In the genomic region with DNA sequence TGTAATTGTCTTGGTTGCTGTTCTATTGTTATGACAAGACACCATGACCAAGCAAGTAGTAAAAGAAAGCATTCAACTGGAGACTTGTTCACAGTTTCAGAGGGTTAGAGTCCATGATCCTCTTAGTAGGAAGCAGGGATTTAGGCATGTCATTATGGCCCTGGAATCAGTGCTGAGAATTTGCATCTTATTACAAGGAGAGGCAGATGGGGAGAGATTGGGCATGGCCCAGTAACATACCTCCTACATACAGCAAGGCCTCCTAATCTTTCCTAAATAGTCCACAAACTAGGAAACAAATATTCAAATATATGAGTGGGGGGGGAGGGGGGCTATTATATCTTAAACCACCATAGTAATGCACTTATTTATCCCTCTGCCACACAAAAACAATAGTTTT, we compare ENCODE assay signal across 19 mouse cellular contexts.
"Had no signal": no experiment of that assay in that cellular context is flagged by ENCODE, and none has a peak within 500 bp of the region (broad histone marks: within the 10 kb centered on the region; RNA-seq: fewer than 3 reads in every experiment).

No protein-coding gene starts in this region.

- H3K27me3 ChIP-seq: liver, embryonic 13.5 days; liver, embryonic 15.5 days; lung, embryonic 15.5 days; megakaryocyte, embryonic 14.5 days; neural tube, embryonic 12.5 days; stomach, embryonic 15.5 days had no signal

- H3K4me1 ChIP-seq: liver, embryonic 13.5 days; liver, embryonic 15.5 days; lung, embryonic 15.5 days; megakaryocyte, embryonic 14.5 days; neural tube, embryonic 12.5 days; stomach, embryonic 15.5 days had no signal

- DNase-seq: liver, embryonic 13.5 days; liver, postnatal 0 days; lung, adult 2 months; lung, postnatal 14 days; lung, postnatal 36 days; right cerebral cortex, postnatal 14 days; thymus, adult 2 months; thymus, postnatal 25 days; thymus, postnatal 4 days had no signal

- H3K9me3 ChIP-seq: liver, embryonic 13.5 days; liver, embryonic 15.5 days; lung, embryonic 15.5 days; megakaryocyte, embryonic 14.5 days; neural tube, embryonic 12.5 days; stomach, embryonic 15.5 days had no signal

- H3K4me2 ChIP-seq: liver, embryonic 11.5 days; liver, embryonic 13.5 days; liver, embryonic 15.5 days; lung, embryonic 15.5 days; neural tube, embryonic 12.5 days; stomach, embryonic 15.5 days had no signal

- H3K36me3 ChIP-seq: liver, embryonic 13.5 days; liver, embryonic 15.5 days; lung, embryonic 15.5 days; neural tube, embryonic 12.5 days; stomach, embryonic 15.5 days had no signal

- H3K27ac ChIP-seq: liver, embryonic 13.5 days; liver, embryonic 15.5 days; lung, embryonic 15.5 days; macrophage; neural tube, embryonic 12.5 days; stomach, embryonic 15.5 days; stomach, postnatal 0 days had no signal

- H3K4me3 ChIP-seq: liver, embryonic 13.5 days; liver, embryonic 15.5 days; lung, embryonic 15.5 days; megakaryocyte, embryonic 14.5 days; neural tube, embryonic 12.5 days; stomach, embryonic 15.5 days had no signal

- H3K9ac ChIP-seq: liver, embryonic 13.5 days; liver, embryonic 15.5 days; liver, postnatal 0 days; lung, embryonic 15.5 days; neural tube, embryonic 12.5 days; stomach, embryonic 15.5 days had no signal

- ATAC-seq: liver, postnatal 0 days; lung, postnatal 0 days; midbrain, embryonic 16.5 days had no signal
